In genomic region chr4:100886743-100887416, GRCm38 (mm10) we compare ENCODE assay signal across 11 mouse cellular contexts.
DNase-seq lines count a peak whose midpoint lies in the region; ATAC-seq lines count a peak whose summit lies in the region.
"Had no signal": no experiment of that assay in that cellular context is flagged by ENCODE, and none has a peak within 500 bp of the region (broad histone marks: within the 10 kb centered on the region; RNA-seq: fewer than 3 reads in every experiment).

No protein-coding gene starts in this region.

- H3K36me3 ChIP-seq in neural tube, embryonic 11.5 days (ENCODE audit: control insufficient read depth, insufficient read depth, low read length) = no peaks in the 10 kb centered on the region
- no peaks in the 10 kb centered on the region for H3K36me3 ChIP-seq in hindbrain, embryonic 11.5 days (ENCODE audit: control insufficient read depth, insufficient read depth, low read length)
- no peaks in the 10 kb centered on the region for H3K36me3 ChIP-seq in liver, embryonic 16.5 days (ENCODE audit: control insufficient read depth, insufficient read depth)
- H3K36me3 ChIP-seq in stomach, embryonic 16.5 days (ENCODE audit: control insufficient read depth, insufficient read depth, low read length) = no peaks in the 10 kb centered on the region

- peak; percentile 43; the same call in 1 of the 2 replicates for ATAC-seq in neural tube, embryonic 11.5 days (ENCODE audit: insufficient read depth, low FRiP score, low TSS enrichment)
- ATAC-seq in hindbrain, embryonic 11.5 days (ENCODE audit: low FRiP score) = no peak
- peak; percentile 60 for ATAC-seq in liver, embryonic 16.5 days (ENCODE audit: low read depth)
- ATAC-seq in stomach, embryonic 16.5 days (ENCODE audit: insufficient read depth, low FRiP score) = no peak
- ATAC-seq in erythroid progenitor cell, adult 5-6 weeks (replicated peaks; ENCODE audit: low FRiP score, poor library complexity, severe bottlenecking) = no peak
- ATAC-seq: inflammation-experienced regulatory T-cells, adult 6 months had no signal

- peak overlapping the region; percentile 17; the same call in 1 of the 2 replicates for H3K4me2 ChIP-seq in neural tube, embryonic 11.5 days (ENCODE audit: low read depth)
- H3K4me2 ChIP-seq in hindbrain, embryonic 11.5 days (replicated peaks; ENCODE audit: low read depth, low read length) = no peak overlapping the region
- no peak overlapping the region for H3K4me2 ChIP-seq in liver, embryonic 16.5 days (ENCODE audit: low read depth, low read length)
- H3K4me2 ChIP-seq in stomach, embryonic 16.5 days (ENCODE audit: low read depth, low read length) = peak overlapping the region; percentile 28; the same call in 1 of the 2 replicates

- no peak overlapping the region for H3K4me3 ChIP-seq in neural tube, embryonic 11.5 days (ENCODE audit: low read depth, low read length)
- H3K4me3 ChIP-seq in hindbrain, embryonic 11.5 days (ENCODE audit: low read depth, low read length) = no peak overlapping the region
- H3K4me3 ChIP-seq in liver, embryonic 16.5 days (ENCODE audit: low read depth, low read length) = no peak overlapping the region
- no peak overlapping the region for H3K4me3 ChIP-seq in stomach, embryonic 16.5 days (replicated peaks; ENCODE audit: low read length)

- no peak overlapping the region; the same call in 1 of the 2 replicates for H3K9ac ChIP-seq in neural tube, embryonic 11.5 days (ENCODE audit: low read length)
- H3K9ac ChIP-seq in hindbrain, embryonic 11.5 days (ENCODE audit: low read depth, low read length) = no peak overlapping the region
- H3K9ac ChIP-seq in liver, embryonic 16.5 days (ENCODE audit: low read depth, low read length) = no peak overlapping the region
- peak overlapping the region; percentile 55; the same call in 1 of the 2 replicates for H3K9ac ChIP-seq in stomach, embryonic 16.5 days (ENCODE audit: low read length)

- peak overlapping the region; percentile 81 for H3K27ac ChIP-seq in neural tube, embryonic 11.5 days (ENCODE audit: low read depth, low read length)
- H3K27ac ChIP-seq in hindbrain, embryonic 11.5 days (ENCODE audit: low read depth, low read length) = peak overlapping the region; percentile 79
- no peak overlapping the region for H3K27ac ChIP-seq in liver, embryonic 16.5 days (ENCODE audit: low read length)
- peak overlapping the region; percentile 92 for H3K27ac ChIP-seq in stomach, embryonic 16.5 days (ENCODE audit: low read length)

- H3K27me3 ChIP-seq in neural tube, embryonic 11.5 days (ENCODE audit: control insufficient read depth, insufficient read depth, low read length) = no peaks in the 10 kb centered on the region
- no peaks in the 10 kb centered on the region for H3K27me3 ChIP-seq in hindbrain, embryonic 11.5 days (ENCODE audit: control insufficient read depth, insufficient read depth, low read length)
- H3K27me3 ChIP-seq in liver, embryonic 16.5 days (ENCODE audit: control insufficient read depth, insufficient read depth, low read depth, low read length) = no peaks in the 10 kb centered on the region
- no peaks in the 10 kb centered on the region for H3K27me3 ChIP-seq in stomach, embryonic 16.5 days (ENCODE audit: control insufficient read depth, insufficient read depth, low read length)

- 64% methylated on average over 8 of the region's 8 CpGs for WGBS in neural tube, embryonic 11.5 days
- WGBS in hindbrain, embryonic 11.5 days = 76% methylated on average over 8 of the region's 8 CpGs
- WGBS in liver, embryonic 16.5 days (ENCODE audit: insufficient replicate concordance) = 16% methylated on average over 8 of the region's 8 CpGs
- 68% methylated on average over 8 of the region's 8 CpGs for WGBS in stomach, embryonic 16.5 days

- H3K9me3 ChIP-seq in neural tube, embryonic 11.5 days (ENCODE audit: control insufficient read depth, low read length) = no peaks in the 10 kb centered on the region
- H3K9me3 ChIP-seq in hindbrain, embryonic 11.5 days (ENCODE audit: control insufficient read depth, low read length) = no peaks in the 10 kb centered on the region
- no peaks in the 10 kb centered on the region for H3K9me3 ChIP-seq in liver, embryonic 16.5 days (replicated peaks; ENCODE audit: control insufficient read depth, low read length)
- H3K9me3 ChIP-seq in stomach, embryonic 16.5 days (replicated peaks; ENCODE audit: control insufficient read depth, low read length) = no peaks in the 10 kb centered on the region

- peaks cover 44% of the 10 kb centered on the region for H3K4me1 ChIP-seq in neural tube, embryonic 11.5 days (ENCODE audit: control insufficient read depth, insufficient read depth, low read length)
- peaks cover 9% of the 10 kb centered on the region for H3K4me1 ChIP-seq in hindbrain, embryonic 11.5 days (replicated peaks; ENCODE audit: control insufficient read depth, insufficient read depth, low read length)
- peaks cover 6% of the 10 kb centered on the region for H3K4me1 ChIP-seq in liver, embryonic 16.5 days (ENCODE audit: control insufficient read depth, low read depth, low read length)
- peaks cover 32% of the 10 kb centered on the region for H3K4me1 ChIP-seq in stomach, embryonic 16.5 days (ENCODE audit: control insufficient read depth, insufficient read depth, low read length)

- DNase-seq in neural tube, embryonic 11.5 days (ENCODE audit: low spot score) = no peak
- no peak for DNase-seq in neural tube, embryonic 10.5 days (ENCODE audit: extremely low spot score, low spot score)
- no peak for DNase-seq in hindbrain, embryonic 11.5 days (ENCODE audit: low spot score)
- DNase-seq in MN1 (ENCODE audit: low spot score) = no peak
- DNase-seq in right cerebral cortex, postnatal 25 days = no peak
- DNase-seq: cerebellum, postnatal 36 days; thymus, postnatal 25 days had no signal

Comparison
In these comparisons a context has a peak if more than half of its experiments do, and no peak if none do; other contexts are left out.
1. ATAC-seq: peak in neural tube, embryonic 11.5 days (single experiment) and liver, embryonic 16.5 days (single experiment); none in hindbrain, embryonic 11.5 days (single experiment), stomach, embryonic 16.5 days (single experiment) and erythroid progenitor cell, adult 5-6 weeks (single experiment).
2. H3K4me2 ChIP-seq: peak in neural tube, embryonic 11.5 days (single experiment) and stomach, embryonic 16.5 days (single experiment); none in hindbrain, embryonic 11.5 days (single experiment) and liver, embryonic 16.5 days (single experiment).